Mouse (Mus musculus) embryonic facial prominence, embryonic 15.5 days (tissue): ENCODE data around the gene Zfpm1. TPM values are rescaled to one million over a fixed set of nuclear protein-coding genes. Genes with fewer than 3 reads are reported as not detected.

Experiments used
- ATAC-seq: fragments of 200-750 bp; cut with Nextera tagmentation; 2 replicates; pipeline ENCODE4 v1.8.0; 2017; ENCODE audit warnings: low read depth, moderate TSS enrichment; ENCODE audit not compliant: insufficient number of reproducible peaks, low FRiP score, low TSS enrichment
- H3K27ac ChIP-seq: fragments of 300-500 bp; sonication (generic); replicated peaks from 2 replicates; pipeline ENCODE4 v1.5.1; 2015; ENCODE audit warnings: mild to moderate bottlenecking, inconsistent platforms
- H3K27me3 ChIP-seq: fragments of 300-500 bp; sonication (generic); 2 replicates; pipeline ENCODE4 v1.6.1; 2015; ENCODE audit warnings: inconsistent platforms
- H3K36me3 ChIP-seq: fragments of 300-500 bp; sonication (generic); 2 replicates; pipeline ENCODE4 v1.6.1; 2015; ENCODE audit warnings: mild to moderate bottlenecking, inconsistent platforms
- H3K4me1 ChIP-seq: fragments of 300-500 bp; sonication (generic); 2 replicates; pipeline ENCODE4 v1.6.1; 2015; ENCODE audit warnings: inconsistent platforms
- H3K4me2 ChIP-seq: fragments of 300-500 bp; sonication (generic); replicated peaks from 2 replicates; pipeline ENCODE4 v1.6.1; 2015; ENCODE audit warnings: mild to moderate bottlenecking, inconsistent platforms
- H3K4me3 ChIP-seq: fragments of 300-500 bp; sonication (generic); replicated peaks from 2 replicates; pipeline ENCODE4 v1.5.1; 2015; ENCODE audit warnings: mild to moderate bottlenecking, inconsistent platforms
- H3K9ac ChIP-seq: fragments of 300-500 bp; sonication (generic); 2 replicates; pipeline ENCODE4 v1.6.1; 2015; ENCODE audit warnings: inconsistent platforms
- H3K9me3 ChIP-seq: fragments of 300-500 bp; sonication (generic); replicated peaks from 2 replicates; pipeline ENCODE4 v1.6.1; 2016; ENCODE audit warnings: inconsistent platforms
- WGBS: fragments of 180-500 bp; shearing (Covaris S2); methylation state at CpG from one replicate; pipeline ENCODE4 v1.1.7; 2015; 5-methylcytosine and 5-hydroxymethylcytosine counted together
- polyA plus RNA-seq: library from polyadenylated mRNA; unstranded; fragments of >200 nt; fragmentation: Nextera tagmentation; extraction: Ambion mirVana; gene quantifications from 2 replicates; pipeline ENCODE4 v1.2.1, GENCODE M21; 2015

The Zfpm1 gene
- polyA plus RNA-seq, 1 experiment from 2014 or later = 1.6 TPM

DNA sequence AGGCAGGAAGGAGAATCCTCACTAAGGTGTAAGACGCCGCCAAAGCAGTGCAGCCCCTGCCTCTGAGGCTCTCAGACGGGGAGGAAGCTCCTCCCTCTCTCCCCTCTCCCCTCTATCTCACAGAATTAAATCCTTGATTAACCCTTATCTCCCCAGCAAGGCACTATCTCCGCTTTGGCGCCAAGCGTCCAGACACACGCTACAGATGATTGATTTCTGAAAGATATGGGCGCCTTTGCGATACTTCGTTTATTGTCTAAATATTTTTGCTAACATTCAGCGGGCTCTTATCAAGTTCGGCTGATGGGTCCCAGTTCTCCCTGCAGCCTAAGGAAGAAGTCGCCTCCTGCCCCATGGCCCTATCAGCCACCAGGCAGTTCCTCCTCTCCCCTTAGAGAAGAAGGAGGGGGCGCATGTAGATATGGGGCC lies 44.2 kb downstream of the Zfpm1 start:
- no peak overlapping the region for H3K4me2 ChIP-seq
- no peak for ATAC-seq
- H3K27me3 ChIP-seq = no peaks in the 10 kb centered on the region
- WGBS = 42% methylated on average over 14 of the region's 14 CpGs
- no peak overlapping the region for H3K27ac ChIP-seq
- peaks cover 29% of the 10 kb centered on the region for H3K4me1 ChIP-seq
- H3K36me3 ChIP-seq = no peaks in the 10 kb centered on the region
- H3K4me3 ChIP-seq = no peak overlapping the region
- H3K9me3 ChIP-seq = no peaks in the 10 kb centered on the region
- H3K9ac ChIP-seq = no peak overlapping the region

DNA sequence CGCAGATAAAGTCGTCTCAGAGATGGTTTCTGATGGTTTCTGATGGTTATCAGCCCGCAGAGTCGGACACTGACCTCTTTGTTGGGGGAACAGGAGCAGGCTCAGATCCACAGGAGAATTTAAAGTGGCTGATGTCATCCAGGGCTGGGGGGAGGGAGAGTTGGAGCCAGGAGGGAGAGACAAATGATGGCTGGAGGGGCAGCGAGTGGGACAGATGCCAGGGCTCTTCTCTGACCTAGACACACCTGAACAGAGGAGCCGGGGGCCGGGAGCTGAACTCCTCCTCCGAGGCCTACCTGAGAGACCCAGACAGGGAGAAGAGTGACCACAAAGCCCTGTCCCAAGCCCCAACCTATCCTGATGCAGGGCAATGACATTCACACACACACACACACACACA lies 47.1 kb downstream of the Zfpm1 start:
- H3K9ac ChIP-seq = no peak overlapping the region
- ATAC-seq = no peak
- WGBS = 47% methylated on average over 6 of the region's 8 CpGs
- peaks cover 1% of the 10 kb centered on the region; the same call in 1 of the 2 replicates for H3K36me3 ChIP-seq
- no peaks in the 10 kb centered on the region for H3K9me3 ChIP-seq
- peaks cover 2% of the 10 kb centered on the region; the same call in 1 of the 2 replicates for H3K27me3 ChIP-seq
- H3K4me2 ChIP-seq = no peak overlapping the region
- no peak overlapping the region for H3K27ac ChIP-seq
- H3K4me1 ChIP-seq = peaks cover 29% of the 10 kb centered on the region
- no peak overlapping the region for H3K4me3 ChIP-seq

DNA sequence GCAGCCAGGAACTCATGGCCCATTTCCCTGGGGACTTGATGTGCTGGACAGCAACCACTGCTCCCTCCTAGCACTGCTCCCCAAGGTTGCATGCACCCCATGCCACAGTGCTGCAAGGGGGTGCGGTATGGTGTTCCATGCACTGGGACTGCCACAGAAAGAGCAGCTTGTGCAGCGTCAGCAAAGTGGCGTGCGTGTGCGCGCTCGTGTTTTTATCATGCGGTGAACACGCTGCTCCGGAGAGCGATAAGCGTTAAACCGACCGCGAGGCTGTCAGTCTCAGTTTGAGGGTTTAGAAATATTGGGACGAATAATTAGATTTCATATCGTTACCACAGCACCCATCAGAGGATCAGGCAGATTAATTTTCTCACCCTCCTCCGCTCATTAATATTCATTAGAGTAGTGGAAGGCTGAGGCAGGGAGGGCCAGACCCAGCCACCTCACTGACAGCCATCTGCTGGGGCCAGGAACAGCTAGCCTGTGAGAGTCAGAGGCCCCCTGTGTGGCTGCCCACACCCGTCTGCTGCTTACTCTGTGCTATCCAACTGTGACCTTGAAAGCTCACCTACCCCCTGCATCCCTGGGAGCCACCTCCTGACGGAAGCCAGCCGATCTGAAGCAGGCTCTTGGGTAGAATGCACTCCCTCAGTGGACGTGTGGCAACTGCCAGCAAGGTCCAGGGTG lies 47.8 kb downstream of the Zfpm1 start:
- peaks cover 23% of the 10 kb centered on the region for H3K4me1 ChIP-seq
- no peak for ATAC-seq

GRCm38 (mm10) chr8:122330446-122331133 lies 48.6 kb downstream of the Zfpm1 start:
- peaks cover 25% of the 10 kb centered on the region for H3K4me1 ChIP-seq
- H3K4me2 ChIP-seq = no peak overlapping the region
- peaks cover 10% of the 10 kb centered on the region; the same call in 1 of the 2 replicates for H3K36me3 ChIP-seq
- H3K27ac ChIP-seq = peak overlapping the region; percentile 55
- no peak overlapping the region for H3K9ac ChIP-seq
- H3K9me3 ChIP-seq = no peaks in the 10 kb centered on the region
- no peak overlapping the region for H3K4me3 ChIP-seq
- 81% methylated on average over 12 of the region's 12 CpGs for WGBS
- H3K27me3 ChIP-seq = peaks cover 17% of the 10 kb centered on the region
- no peak for ATAC-seq

More for the DNA sequence above, 47.8 kb downstream of the Zfpm1 start:
- Histone ChIP-seq H3K9ac (no peak overlapping the region), H3K27me3 (peaks cover 8% of the 10 kb centered on the region), H3K4me2 (no peak overlapping the region), H3K27ac (no peak overlapping the region), H3K4me3 (no peak overlapping the region), H3K36me3 (peaks cover 8% of the 10 kb centered on the region; the same call in 1 of the 2 replicates), H3K9me3 (no peaks in the 10 kb centered on the region)
- WGBS = 76% methylated on average over 22 of the region's 22 CpGs

DNA sequence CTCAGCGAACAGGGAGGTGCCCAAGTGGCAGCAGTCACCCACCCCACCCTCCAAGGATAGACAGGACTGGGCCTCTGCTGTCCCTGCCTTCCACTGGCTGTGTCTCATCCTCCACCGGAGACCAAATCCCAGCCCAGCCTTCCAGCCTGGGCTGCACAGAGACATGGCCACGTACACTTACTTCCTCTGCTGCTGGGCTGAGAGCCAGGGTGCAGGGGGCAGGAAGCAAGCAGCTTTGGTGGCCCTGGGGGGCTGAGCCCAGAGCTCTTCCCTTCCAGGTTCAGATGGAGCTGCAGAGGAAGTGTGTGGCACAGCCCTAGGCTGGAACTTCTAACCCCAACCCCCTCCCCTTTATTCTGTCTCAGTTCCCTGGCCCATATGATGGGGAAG lies 49.2 kb downstream of the Zfpm1 start:
- Histone ChIP-seq H3K9ac (no peak overlapping the region), H3K27me3 (peaks cover 23% of the 10 kb centered on the region), H3K4me1 (peaks cover 25% of the 10 kb centered on the region), H3K9me3 (no peaks in the 10 kb centered on the region), H3K4me3 (no peak overlapping the region), H3K27ac (peak overlapping the region; percentile 55), H3K4me2 (no peak overlapping the region), H3K36me3 (peaks cover 10% of the 10 kb centered on the region; the same call in 1 of the 2 replicates)
- no peak for ATAC-seq
- 60% methylated on average over 3 of the region's 3 CpGs for WGBS

GRCm38 (mm10) chr8:122332753-122333506 lies 51.0 kb downstream of the Zfpm1 start:
- Histone ChIP-seq H3K9ac (no peak overlapping the region), H3K4me2 (no peak overlapping the region), H3K27me3 (peaks cover 40% of the 10 kb centered on the region), H3K27ac (no peak overlapping the region), H3K4me3 (no peak overlapping the region), H3K9me3 (no peaks in the 10 kb centered on the region), H3K36me3 (peaks cover 10% of the 10 kb centered on the region; the same call in 1 of the 2 replicates), H3K4me1 (peaks cover 31% of the 10 kb centered on the region)
- WGBS = 74% methylated on average over 6 of the region's 6 CpGs
- ATAC-seq = no peak

- Histone ChIP-seq H3K9ac (no peak overlapping the region), H3K9me3 (no peaks in the 10 kb centered on the region), H3K4me2 (no peak overlapping the region), H3K27ac (no peak overlapping the region), H3K4me3 (no peak overlapping the region), H3K27me3 (peaks cover 46% of the 10 kb centered on the region), H3K4me1 (peaks cover 31% of the 10 kb centered on the region), H3K36me3 (peaks cover 10% of the 10 kb centered on the region; the same call in 1 of the 2 replicates)
- WGBS = 79% methylated on average over 7 of the region's 7 CpGs
- no peak for ATAC-seq
Measured at GRCm38 (mm10) chr8:122333531-122333930, 51.6 kb downstream of the Zfpm1 start.

GRCm38 (mm10) chr8:122334791-122335490 lies 53.0 kb downstream of the Zfpm1 start:
- no peak for ATAC-seq
- WGBS = 86% methylated on average over 13 of the region's 13 CpGs
- H3K9ac ChIP-seq = no peak overlapping the region
- H3K9me3 ChIP-seq = no peaks in the 10 kb centered on the region
- H3K4me1 ChIP-seq = peaks cover 29% of the 10 kb centered on the region
- H3K4me3 ChIP-seq = 0 out of 2 replicates have a peak overlapping the region, but pooled peaks have one; percentile 52
- peaks cover 10% of the 10 kb centered on the region; the same call in 1 of the 2 replicates for H3K36me3 ChIP-seq
- H3K27ac ChIP-seq = no peak overlapping the region
- H3K4me2 ChIP-seq = no peak overlapping the region; the same call in 1 of the 2 replicates
- peaks cover 52% of the 10 kb centered on the region for H3K27me3 ChIP-seq

GRCm38 (mm10) chr8:122335638-122336250 lies 53.8 kb downstream of the Zfpm1 start:
- peak overlapping the region; percentile 90 for H3K4me2 ChIP-seq
- peaks cover 26% of the 10 kb centered on the region for H3K4me1 ChIP-seq
- peaks cover 52% of the 10 kb centered on the region for H3K27me3 ChIP-seq
- ATAC-seq = peak; percentile 19; the same call in 1 of the 2 replicates
- H3K36me3 ChIP-seq = peaks cover 10% of the 10 kb centered on the region; the same call in 1 of the 2 replicates
- peak overlapping the region; percentile 52 for H3K4me3 ChIP-seq
- no peaks in the 10 kb centered on the region for H3K9me3 ChIP-seq
- no peak overlapping the region for H3K27ac ChIP-seq
- 16% methylated on average over 57 of the region's 57 CpGs for WGBS
- peak overlapping the region; percentile 21 for H3K9ac ChIP-seq

DNA sequence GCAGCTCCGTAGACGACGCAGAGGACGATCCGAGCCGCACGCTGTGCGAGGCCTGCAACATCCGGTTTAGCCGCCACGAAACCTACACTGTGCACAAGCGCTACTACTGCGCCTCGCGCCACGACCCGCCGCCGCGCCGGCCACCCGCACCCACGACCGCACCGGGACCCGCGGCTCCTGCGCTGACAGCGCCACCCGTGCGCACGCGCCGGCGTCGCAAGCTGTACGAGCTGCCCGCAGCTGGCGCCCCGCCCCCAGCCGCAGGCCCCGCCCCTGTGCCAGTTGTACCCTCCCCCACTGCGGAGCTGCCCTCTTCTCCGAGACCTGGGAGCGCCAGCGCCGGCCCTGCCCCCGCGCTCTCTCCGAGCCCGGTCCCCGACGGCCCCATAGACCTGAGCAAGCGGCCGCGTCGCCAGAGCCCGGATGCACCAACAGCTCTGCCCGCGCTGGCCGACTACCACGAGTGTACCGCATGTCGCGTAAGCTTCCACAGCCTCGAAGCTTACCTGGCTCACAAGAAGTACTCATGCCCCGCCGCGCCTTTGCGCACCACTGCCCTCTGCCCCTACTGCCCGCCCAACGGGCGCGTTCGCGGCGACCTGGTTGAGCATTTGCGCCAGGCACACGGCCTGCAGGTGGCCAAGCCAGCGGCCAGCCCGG lies 54.4 kb downstream of the Zfpm1 start:
- peak overlapping the region; percentile 90 for H3K4me2 ChIP-seq
- peak overlapping the region; percentile 21 for H3K9ac ChIP-seq
- no peak overlapping the region for H3K27ac ChIP-seq
- H3K27me3 ChIP-seq = peaks cover 52% of the 10 kb centered on the region
- peak; percentile 64; the same call in 1 of the 2 replicates for ATAC-seq
- whole genome bisulfite sequencing = 6% methylated on average over 79 of the region's 81 CpGs
- no peaks in the 10 kb centered on the region for H3K9me3 ChIP-seq
- peaks cover 19% of the 10 kb centered on the region for H3K4me1 ChIP-seq
- H3K36me3 ChIP-seq = peaks cover 10% of the 10 kb centered on the region; the same call in 1 of the 2 replicates
- peak overlapping the region; percentile 52 for H3K4me3 ChIP-seq
